Mouse (Mus musculus) ES-Bruce4 (cell line): ENCODE data around the gene Tunar. TPM values are rescaled to one million over a fixed set of nuclear protein-coding genes. Genes with fewer than 3 reads are reported as not detected.

ENCODE experiments used
- H3K27ac ChIP-seq: 2 replicates; pipeline ENCODE4 v1.5.1; 2012; ENCODE audit warnings: low read length, inconsistent platforms; ENCODE audit not compliant: insufficient read depth
- H3K27me3 ChIP-seq: 2 replicates; pipeline ENCODE4 v1.6.1; 2012; ENCODE audit warnings: mild to moderate bottlenecking, low read length, inconsistent platforms; ENCODE audit not compliant: control insufficient read depth, poor library complexity, insufficient read depth, severe bottlenecking
- H3K36me3 ChIP-seq: 2 replicates; pipeline ENCODE4 v1.6.1; 2012; ENCODE audit warnings: inconsistent platforms, mild to moderate bottlenecking, low read length, moderate library complexity; ENCODE audit not compliant: control insufficient read depth, poor library complexity, insufficient read depth, severe bottlenecking
- H3K4me1 ChIP-seq: one replicate; pipeline ENCODE4 v1.8.1; 2011; ENCODE audit warnings: low read length; ENCODE audit not compliant: control insufficient read depth, insufficient read depth
- H3K4me3 ChIP-seq: 2 replicates; pipeline ENCODE4 v1.5.1; 2011; ENCODE audit warnings: low read depth, mild to moderate bottlenecking, low read length
- H3K9ac ChIP-seq: 2 replicates; pipeline ENCODE4 v1.6.1; 2012; ENCODE audit warnings: low read depth, mild to moderate bottlenecking, inconsistent platforms; ENCODE audit not compliant: poor library complexity, severe bottlenecking
- H3K9me3 ChIP-seq: replicated peaks from 2 replicates; pipeline ENCODE4 v1.6.1; 2012; ENCODE audit warnings: mild to moderate bottlenecking, low read length, inconsistent platforms; ENCODE audit not compliant: control insufficient read depth, poor library complexity, insufficient read depth, severe bottlenecking
- CTCF ChIP-seq: IDR thresholded peaks from one replicate; pipeline ENCODE4 v1.8.1; 2011; ENCODE audit warnings: low read depth, low read length
- EP300 ChIP-seq: IDR thresholded peaks from 2 replicates; pipeline ENCODE4 v1.6.1; 2011; ENCODE audit warnings: low read depth, low read length; ENCODE audit not compliant: insufficient read depth
- POLR2A ChIP-seq: IDR thresholded peaks from one replicate; pipeline ENCODE4 v1.8.1; 2011; ENCODE audit warnings: low read length; ENCODE audit not compliant: insufficient read depth
- polyA plus RNA-seq: library from polyadenylated mRNA; stranded (reverse); fragments of >200 nt; gene quantifications from 2 replicates; pipeline ENCODE4 v1.2.4, GENCODE M21; 2011; ENCODE audit warnings: low read depth; ENCODE audit not compliant: missing spikeins, insufficient read depth, insufficient read length

The Tunar gene
- polyA plus RNA-seq = 1.5 and 1.8 TPM in 2 replicates

- Histone ChIP-seq H3K27me3 (no peaks in the 10 kb centered on the region), H3K9me3 (no peaks in the 10 kb centered on the region), H3K4me1 (peaks cover 4% of the 10 kb centered on the region), H3K27ac (no peak within 1 kb of the TSS), H3K9ac (no peak within 1 kb of the TSS), H3K36me3 (no peaks in the 10 kb centered on the region), H3K4me3 (no peak within 1 kb of the TSS)
- no peak for TF ChIP-seq POLR2A
- no peak for TF ChIP-seq EP300
- TF ChIP-seq CTCF = no peak
Observed at GRCm38 (mm10) chr12:105333570-105333969, at the start of gene Tunar. Gene Tunar (plus strand): TSS chr12:105333870.

DNA sequence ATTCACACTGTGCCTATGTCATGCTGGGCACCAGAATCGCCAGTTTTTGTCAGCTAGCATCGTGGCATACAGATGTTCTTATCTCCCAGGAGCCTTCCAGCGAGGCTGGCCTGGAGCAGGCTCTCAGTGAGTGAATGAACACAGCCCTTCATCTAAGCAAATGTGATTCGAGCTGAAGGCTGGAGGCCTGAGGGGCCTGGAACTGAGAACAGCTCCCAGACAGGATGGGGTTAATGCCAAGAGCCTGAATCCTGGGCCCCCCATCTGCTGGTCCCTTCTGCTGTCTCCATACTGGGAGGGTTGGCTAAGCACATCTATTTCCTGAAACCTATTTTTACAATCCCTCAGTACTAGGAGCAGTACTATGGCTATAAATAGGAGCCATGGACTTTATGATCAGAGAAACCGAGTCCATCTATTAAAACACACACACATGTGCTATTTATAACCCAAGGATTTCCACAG, 21.1 kb upstream of the Tunar start:
- Histone ChIP-seq H3K27ac (no peak overlapping the region), H3K4me1 (no peaks in the 10 kb centered on the region), H3K9ac (no peak overlapping the region), H3K27me3 (no peaks in the 10 kb centered on the region), H3K9me3 (peaks cover 14% of the 10 kb centered on the region), H3K4me3 (no peak overlapping the region), H3K36me3 (no peaks in the 10 kb centered on the region)
- TF ChIP-seq POLR2A = no peak
- TF ChIP-seq EP300 = no peak
- no peak for TF ChIP-seq CTCF

DNA sequence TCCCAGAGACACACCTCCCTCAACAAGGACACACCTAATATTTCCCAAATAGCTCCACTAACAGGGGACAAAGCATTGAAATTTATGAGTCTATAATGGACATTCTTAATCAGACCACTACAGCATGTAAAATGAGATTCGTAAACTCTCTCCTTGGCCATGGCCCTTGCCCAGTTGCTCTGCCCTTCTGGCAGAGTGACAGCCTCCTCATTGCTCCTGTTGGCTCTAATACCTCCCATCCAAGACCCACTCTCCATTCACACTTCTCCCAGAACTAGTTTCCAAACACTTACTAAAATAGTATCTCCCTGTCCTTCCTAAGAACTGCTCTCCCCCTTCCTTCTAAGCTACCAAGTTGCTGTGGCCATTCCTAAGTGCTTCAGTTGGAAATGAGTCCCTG, 19.3 kb upstream of the Tunar start:
- Histone ChIP-seq H3K27me3 (no peaks in the 10 kb centered on the region), H3K9ac (no peak overlapping the region), H3K4me1 (no peaks in the 10 kb centered on the region), H3K4me3 (no peak overlapping the region), H3K27ac (no peak overlapping the region), H3K9me3 (peaks cover under 1% of the 10 kb centered on the region; the same call in 1 of the 2 replicates), H3K36me3 (no peaks in the 10 kb centered on the region)
- TF ChIP-seq EP300 = no peak
- TF ChIP-seq CTCF = no peak
- no peak for TF ChIP-seq POLR2A

GRCm38 (mm10) chr12:105322160-105322559, 11.5 kb upstream of the Tunar start:
- no peak overlapping the region for H3K4me3 ChIP-seq
- no peak overlapping the region for H3K27ac ChIP-seq
- TF ChIP-seq POLR2A = no peak
- 0 out of 2 replicates have a peak, but pooled peaks have one; percentile 41 for TF ChIP-seq EP300
- no peaks in the 10 kb centered on the region for H3K4me1 ChIP-seq
- H3K36me3 ChIP-seq = no peaks in the 10 kb centered on the region
- H3K9ac ChIP-seq = no peak overlapping the region
- no peaks in the 10 kb centered on the region for H3K27me3 ChIP-seq
- no peaks in the 10 kb centered on the region for H3K9me3 ChIP-seq

DNA sequence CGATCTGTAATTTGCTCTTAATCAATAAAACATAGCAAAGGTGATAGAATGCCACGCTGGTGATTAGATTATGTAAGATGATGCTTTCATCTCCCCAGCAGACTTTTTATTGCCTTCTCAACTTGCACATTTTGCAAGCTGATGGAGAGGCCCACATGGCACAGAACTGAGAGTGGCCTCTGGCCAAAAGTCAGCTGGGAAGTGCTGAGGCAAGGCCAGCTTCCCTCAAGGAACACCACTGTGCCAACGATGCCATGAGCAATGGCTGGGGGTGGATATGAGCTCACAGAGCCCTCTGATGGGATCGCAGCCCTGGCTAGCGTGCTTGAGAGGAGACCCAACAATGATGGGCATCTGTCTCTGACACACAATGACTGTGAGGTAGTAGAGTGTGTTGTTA, 6.6 kb upstream of the Tunar start:
- Histone ChIP-seq H3K4me1 (no peaks in the 10 kb centered on the region), H3K9ac (no peak overlapping the region), H3K27me3 (no peaks in the 10 kb centered on the region), H3K27ac (no peak overlapping the region), H3K4me3 (no peak overlapping the region), H3K36me3 (no peaks in the 10 kb centered on the region), H3K9me3 (no peaks in the 10 kb centered on the region)
- TF ChIP-seq POLR2A (no peak), CTCF (no peak), EP300 (no peak)

GRCm38 (mm10) chr12:105328396-105328795, 5.3 kb upstream of the Tunar start:
- Histone ChIP-seq H3K4me1 (no peaks in the 10 kb centered on the region), H3K4me3 (no peak overlapping the region), H3K27ac (no peak overlapping the region), H3K27me3 (no peaks in the 10 kb centered on the region), H3K36me3 (no peaks in the 10 kb centered on the region), H3K9me3 (no peaks in the 10 kb centered on the region), H3K9ac (no peak overlapping the region)
- TF ChIP-seq EP300 = no peak
- TF ChIP-seq CTCF = no peak
- no peak for TF ChIP-seq POLR2A

- no peak for TF ChIP-seq EP300
- no peak for TF ChIP-seq CTCF
- no peak for TF ChIP-seq POLR2A
- peaks cover 4% of the 10 kb centered on the region for H3K4me1 ChIP-seq
- H3K9ac ChIP-seq = peak overlapping the region; percentile 67
- H3K9me3 ChIP-seq = no peaks in the 10 kb centered on the region
- H3K27me3 ChIP-seq = no peaks in the 10 kb centered on the region
- H3K36me3 ChIP-seq = no peaks in the 10 kb centered on the region
- H3K27ac ChIP-seq = no peak overlapping the region
- H3K4me3 ChIP-seq = peak overlapping the region; percentile 75
Observed at GRCm38 (mm10) chr12:105336094-105336420, 2.4 kb downstream of the Tunar start.
